Mouse (Mus musculus) midbrain, embryonic 13.5 days (tissue): Measurements from ENCODE around the gene Col25a1. TPM values are rescaled to one million over a fixed set of nuclear protein-coding genes. Genes with fewer than 3 reads are reported as not detected.

Source experiments
- ATAC-seq: fragments of 200-750 bp; cut with Nextera tagmentation; 2 replicates; pipeline ENCODE4 v1.8.0; 2017; ENCODE audit warnings: mild to moderate bottlenecking, moderate TSS enrichment, moderate library complexity
- H3K27ac ChIP-seq: fragments of 300-500 bp; sonication (generic); 2 replicates; pipeline ENCODE4 v1.5.1; 2015; ENCODE audit warnings: inconsistent platforms, mild to moderate bottlenecking, moderate library complexity
- H3K27me3 ChIP-seq: fragments of 300-500 bp; sonication (generic); 2 replicates; pipeline ENCODE4 v1.6.1; 2015; ENCODE audit warnings: mild to moderate bottlenecking, inconsistent platforms
- H3K36me3 ChIP-seq: fragments of 300-500 bp; sonication (generic); 2 replicates; pipeline ENCODE4 v1.6.1; 2015; ENCODE audit warnings: mild to moderate bottlenecking, inconsistent platforms
- H3K4me1 ChIP-seq: fragments of 300-500 bp; sonication (generic); replicated peaks from 2 replicates; pipeline ENCODE4 v1.6.1; 2015; ENCODE audit warnings: inconsistent platforms
- H3K4me2 ChIP-seq: fragments of 300-500 bp; sonication (generic); replicated peaks from 2 replicates; pipeline ENCODE4 v1.6.1; 2015; ENCODE audit warnings: moderate library complexity, mild to moderate bottlenecking, inconsistent platforms
- H3K4me3 ChIP-seq: fragments of 300-500 bp; sonication (generic); replicated peaks from 2 replicates; pipeline ENCODE4 v1.5.1; 2015; ENCODE audit warnings: mild to moderate bottlenecking, inconsistent platforms
- H3K9ac ChIP-seq: fragments of 300-500 bp; sonication (generic); replicated peaks from 2 replicates; pipeline ENCODE4 v1.6.1; 2015; ENCODE audit warnings: mild to moderate bottlenecking, inconsistent platforms
- H3K9me3 ChIP-seq: fragments of 300-500 bp; sonication (generic); 2 replicates; pipeline ENCODE4 v1.6.1; 2016; ENCODE audit warnings: mild to moderate bottlenecking, inconsistent platforms
- WGBS: fragments of 180-500 bp; shearing (Covaris S2); methylation state at CpG from one replicate; pipeline ENCODE4 v1.1.7; 2015; 5-methylcytosine and 5-hydroxymethylcytosine counted together
- polyA plus RNA-seq: library from polyadenylated mRNA; unstranded; fragments of >200 nt; fragmentation: Nextera tagmentation; extraction: Ambion mirVana; gene quantifications from 2 replicates; pipeline ENCODE4 v1.2.1, GENCODE M21; 2015

The Col25a1 gene
- polyA plus RNA-seq, 1 experiment from 2014 or later, result 11.2 TPM

DNA sequence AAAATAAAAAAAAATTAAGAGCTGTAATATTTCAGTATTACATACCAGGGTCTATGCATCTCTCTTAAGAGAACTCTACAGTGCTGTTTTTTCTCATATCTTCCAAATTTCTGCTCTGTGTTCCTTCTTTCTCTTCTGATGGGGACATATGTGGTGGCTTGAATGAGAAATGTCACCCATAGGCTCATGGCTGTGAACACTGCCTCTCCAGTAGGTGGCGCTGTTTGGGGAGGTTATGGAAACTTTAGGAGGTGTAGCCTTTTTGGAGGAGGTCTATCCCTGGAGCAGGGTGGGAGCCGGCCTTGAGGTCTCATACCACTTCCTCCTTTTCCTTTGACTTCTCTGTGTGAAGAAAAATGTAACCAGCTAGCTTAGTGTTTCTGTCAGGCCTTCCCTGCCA is 128.4 kb downstream of the Col25a1 start:
- Histone ChIP-seq H3K4me3 (no peak overlapping the region), H3K36me3 (no peaks in the 10 kb centered on the region), H3K9me3 (0 out of 2 replicates have a peak, but pooled peaks cover 2% of the 10 kb centered on the region), H3K4me2 (no peak overlapping the region), H3K27ac (no peak overlapping the region), H3K4me1 (peaks cover 6% of the 10 kb centered on the region), H3K9ac (no peak overlapping the region), H3K27me3 (no peaks in the 10 kb centered on the region)
- ATAC-seq, result no peak
- 93% methylated on average over 2 of the region's 2 CpGs for WGBS

DNA sequence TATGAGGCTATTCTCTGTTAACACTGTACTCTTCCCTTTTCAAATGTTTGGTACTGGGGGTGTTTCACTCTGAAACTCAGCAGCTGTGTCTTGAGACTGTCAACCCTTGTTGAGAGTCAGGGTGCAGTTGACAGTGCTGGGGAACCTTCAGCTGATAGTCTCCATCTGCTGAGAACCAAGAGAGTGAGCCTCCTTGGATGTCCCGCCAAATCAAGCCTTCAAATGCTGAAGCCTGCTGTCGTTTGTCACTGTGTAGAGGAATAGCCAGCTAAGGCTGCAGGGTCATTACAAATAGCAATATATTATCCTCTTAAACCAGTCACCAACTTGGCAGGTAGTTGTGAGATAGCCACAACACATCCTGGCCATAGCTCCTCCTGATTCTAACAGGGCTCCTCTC is 129.0 kb downstream of the Col25a1 start:
- no peak overlapping the region for H3K4me2 ChIP-seq
- no peaks in the 10 kb centered on the region for H3K27me3 ChIP-seq
- H3K27ac ChIP-seq, result no peak overlapping the region
- 0 out of 2 replicates have a peak, but pooled peaks cover 2% of the 10 kb centered on the region for H3K9me3 ChIP-seq
- no peak for ATAC-seq
- peaks cover 6% of the 10 kb centered on the region for H3K4me1 ChIP-seq
- WGBS, result 94% methylated on average over 2 of the region's 2 CpGs
- no peaks in the 10 kb centered on the region for H3K36me3 ChIP-seq
- no peak overlapping the region for H3K4me3 ChIP-seq
- no peak overlapping the region for H3K9ac ChIP-seq

DNA sequence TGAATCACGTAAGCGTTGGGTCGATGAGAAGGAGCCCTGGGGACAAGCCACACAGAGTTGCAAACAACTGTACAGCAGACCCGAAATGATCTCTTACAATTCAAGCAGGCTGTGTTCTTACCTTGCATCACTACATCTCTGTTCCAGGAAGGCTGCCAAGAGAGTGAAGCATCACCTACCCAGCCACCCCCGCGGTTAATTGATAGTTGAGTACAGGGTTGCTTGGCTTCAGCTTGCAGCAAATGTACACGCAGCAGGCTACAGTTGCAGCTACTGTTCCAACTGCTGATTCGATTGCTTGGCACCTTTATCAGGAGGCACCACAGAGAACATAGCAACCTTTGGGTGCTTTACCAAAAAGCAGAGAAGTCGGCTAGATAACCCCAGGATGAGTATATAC is 133.8 kb downstream of the Col25a1 start:
- Histone ChIP-seq H3K9me3 (no peaks in the 10 kb centered on the region), H3K4me3 (no peak overlapping the region), H3K4me2 (no peak overlapping the region), H3K36me3 (no peaks in the 10 kb centered on the region), H3K27ac (no peak overlapping the region), H3K4me1 (peaks cover 6% of the 10 kb centered on the region), H3K9ac (no peak overlapping the region), H3K27me3 (no peaks in the 10 kb centered on the region)
- 93% methylated on average over 9 of the region's 9 CpGs for WGBS
- no peak for ATAC-seq

DNA sequence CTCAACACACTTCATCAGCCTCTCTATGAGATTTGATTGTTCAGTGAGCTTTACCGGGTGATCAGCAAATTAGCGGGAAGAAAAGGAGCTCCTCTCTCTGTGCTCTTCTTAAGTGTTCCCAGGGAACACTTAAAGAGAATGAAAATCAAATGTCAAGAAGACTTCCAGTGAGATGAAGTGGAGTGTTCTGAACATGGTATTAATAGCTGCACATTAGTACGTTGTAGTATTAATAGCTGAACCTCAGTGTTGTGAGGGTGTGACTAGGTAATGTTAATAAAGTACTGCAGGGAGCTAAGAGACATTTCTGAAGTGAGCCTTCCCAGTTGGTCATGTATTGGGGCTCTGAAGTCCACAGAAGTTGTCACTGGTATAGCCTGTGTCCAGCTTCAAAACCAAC is 139.2 kb downstream of the Col25a1 start:
- no peak for ATAC-seq

DNA sequence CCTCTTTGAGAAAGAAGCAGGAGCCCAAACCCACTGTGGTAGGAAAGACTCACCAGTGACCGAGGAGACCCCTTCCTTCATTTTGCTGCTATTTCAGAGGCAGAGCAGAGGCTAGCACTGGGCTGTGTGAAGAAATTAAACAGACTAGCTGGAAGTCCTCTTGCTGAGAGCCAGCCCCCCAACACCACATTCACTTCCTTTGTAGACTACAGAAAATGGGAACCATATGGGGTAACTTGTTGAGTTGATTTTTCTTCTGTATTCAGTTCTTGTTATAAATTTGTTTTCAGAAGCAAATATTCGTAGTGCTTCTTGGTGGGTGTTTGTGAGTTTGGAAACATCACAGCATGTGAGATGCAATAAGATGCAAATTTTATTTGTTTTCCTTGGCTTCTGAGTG is 142.6 kb downstream of the Col25a1 start:
- Histone ChIP-seq H3K4me2 (no peak overlapping the region), H3K4me1 (peaks cover 15% of the 10 kb centered on the region), H3K36me3 (no peaks in the 10 kb centered on the region), H3K4me3 (no peak overlapping the region), H3K27me3 (no peaks in the 10 kb centered on the region), H3K9ac (no peak overlapping the region), H3K27ac (no peak overlapping the region), H3K9me3 (no peaks in the 10 kb centered on the region)
- no peak for ATAC-seq
- WGBS, result 81% methylated on average over 2 of the region's 2 CpGs

More for the DNA sequence above, 139.2 kb downstream of the Col25a1 start:
- Histone ChIP-seq H3K9ac (no peak overlapping the region), H3K27ac (no peak overlapping the region), H3K36me3 (no peaks in the 10 kb centered on the region), H3K9me3 (no peaks in the 10 kb centered on the region), H3K4me3 (no peak overlapping the region), H3K4me2 (no peak overlapping the region), H3K4me1 (no peaks in the 10 kb centered on the region), H3K27me3 (no peaks in the 10 kb centered on the region)
- 77% methylated on average over 3 of the region's 3 CpGs for WGBS

DNA sequence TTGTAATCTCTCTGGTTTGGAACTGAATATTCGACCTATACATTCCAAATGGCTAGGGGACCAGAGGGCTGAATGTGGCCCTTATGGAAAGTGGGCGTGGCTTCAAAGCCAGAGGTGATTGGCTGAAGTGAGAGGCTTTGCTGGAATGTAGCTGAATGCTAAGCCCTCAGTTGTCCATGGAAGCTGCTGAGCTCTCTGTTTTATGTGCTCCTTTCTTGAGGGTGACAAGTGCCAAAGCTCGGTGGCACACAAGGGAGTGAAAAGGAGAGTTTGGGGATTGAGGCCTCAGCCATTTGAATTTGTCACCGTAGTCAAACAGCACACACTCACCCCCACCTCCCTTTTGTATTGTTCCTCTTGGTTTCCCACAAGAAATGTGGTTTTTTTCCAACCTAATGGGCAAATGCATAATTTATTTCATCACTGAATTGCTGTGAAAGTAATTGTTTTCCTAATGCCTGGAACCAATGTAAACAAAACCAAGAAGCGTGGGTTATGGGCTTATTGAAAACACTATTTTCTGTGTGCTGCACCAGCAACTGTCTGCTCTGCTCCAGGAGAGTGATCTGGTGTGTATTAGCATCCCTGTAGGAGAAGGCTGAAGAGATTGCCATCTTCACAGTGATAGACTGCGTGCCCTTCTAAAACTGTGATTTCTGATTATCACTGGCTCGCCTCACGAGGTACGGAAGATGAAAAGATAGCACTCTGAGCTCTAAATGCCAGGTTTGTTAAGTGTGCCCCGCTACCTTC is 147.2 kb downstream of the Col25a1 start:
- Histone ChIP-seq H3K9ac (no peak overlapping the region), H3K4me3 (no peak overlapping the region), H3K4me2 (no peak overlapping the region), H3K27me3 (no peaks in the 10 kb centered on the region), H3K27ac (peak overlapping the region; percentile 53; the same call in 1 of the 2 replicates), H3K9me3 (no peaks in the 10 kb centered on the region), H3K36me3 (no peaks in the 10 kb centered on the region), H3K4me1 (peaks cover 26% of the 10 kb centered on the region)
- 39% methylated on average over 10 of the region's 10 CpGs for WGBS
- ATAC-seq, result peak; percentile 82

DNA sequence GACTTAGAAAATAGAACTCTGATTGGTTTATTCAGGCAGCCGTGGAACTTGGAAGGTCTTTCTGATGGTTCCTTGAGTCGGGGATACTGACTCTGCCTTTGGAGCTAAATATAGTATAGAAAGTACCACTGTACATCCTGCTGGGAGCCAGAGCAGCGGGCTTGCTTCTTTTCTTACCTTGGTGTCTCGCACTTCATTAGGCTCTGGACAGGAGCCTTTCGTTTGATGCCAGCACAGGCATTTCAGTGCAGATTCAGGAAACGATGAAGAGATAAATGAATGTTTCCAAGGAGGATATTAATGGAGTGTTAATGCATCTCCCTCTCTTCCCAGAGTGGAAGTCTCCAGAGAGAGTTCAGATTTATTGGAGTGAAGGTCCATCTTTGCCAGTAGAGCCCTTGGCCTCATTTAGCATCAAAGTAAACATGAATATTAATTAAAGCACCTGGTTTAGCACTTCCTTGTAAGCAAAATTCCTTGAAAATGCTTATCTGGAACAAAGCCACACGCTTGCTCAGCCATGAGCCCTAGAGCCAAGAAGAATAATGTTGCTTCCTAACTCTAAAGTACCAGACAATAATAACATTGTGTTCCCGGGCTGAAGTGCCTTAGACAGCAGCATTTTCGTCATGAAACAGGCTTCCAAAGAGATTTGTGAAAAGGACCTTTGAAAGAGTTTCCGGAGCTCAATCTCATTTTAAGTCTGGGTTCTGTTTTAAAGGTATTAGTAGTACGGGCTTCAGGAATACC is 151.9 kb downstream of the Col25a1 start:
- 55% methylated on average over 11 of the region's 11 CpGs for WGBS
- Histone ChIP-seq H3K4me2 (no peak overlapping the region), H3K9me3 (no peaks in the 10 kb centered on the region), H3K27me3 (no peaks in the 10 kb centered on the region), H3K9ac (no peak overlapping the region), H3K36me3 (no peaks in the 10 kb centered on the region), H3K27ac (no peak overlapping the region), H3K4me1 (peaks cover 34% of the 10 kb centered on the region), H3K4me3 (no peak overlapping the region)
- ATAC-seq, result no peak

DNA sequence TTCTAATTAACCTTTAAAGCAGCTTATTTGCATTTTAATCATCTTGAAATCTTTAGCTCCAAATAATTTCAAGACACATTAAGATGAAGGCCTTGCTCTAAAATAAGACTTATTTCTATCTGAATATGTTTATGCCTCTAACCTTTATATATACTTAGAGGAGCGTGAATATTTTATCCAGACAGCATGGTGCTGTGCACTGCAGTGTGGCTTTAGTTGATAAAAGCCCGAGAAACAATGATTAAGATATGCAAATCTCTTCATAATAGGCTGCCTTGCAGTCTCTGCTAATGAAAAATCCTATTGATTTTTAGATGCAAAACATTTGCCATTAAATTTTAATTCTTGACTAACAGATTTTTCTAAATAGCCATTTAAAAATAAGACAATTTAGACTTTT is 156.8 kb downstream of the Col25a1 start:
- 0 out of 2 replicates have a peak, but pooled peaks have one; percentile 49 for ATAC-seq
- Histone ChIP-seq H3K4me3 (no peak overlapping the region), H3K4me1 (peaks cover 37% of the 10 kb centered on the region), H3K36me3 (no peaks in the 10 kb centered on the region), H3K9ac (no peak overlapping the region), H3K27ac (no peak overlapping the region), H3K4me2 (no peak overlapping the region), H3K27me3 (no peaks in the 10 kb centered on the region), H3K9me3 (no peaks in the 10 kb centered on the region)
- 17% methylated on average over 2 of the region's 2 CpGs for WGBS

DNA sequence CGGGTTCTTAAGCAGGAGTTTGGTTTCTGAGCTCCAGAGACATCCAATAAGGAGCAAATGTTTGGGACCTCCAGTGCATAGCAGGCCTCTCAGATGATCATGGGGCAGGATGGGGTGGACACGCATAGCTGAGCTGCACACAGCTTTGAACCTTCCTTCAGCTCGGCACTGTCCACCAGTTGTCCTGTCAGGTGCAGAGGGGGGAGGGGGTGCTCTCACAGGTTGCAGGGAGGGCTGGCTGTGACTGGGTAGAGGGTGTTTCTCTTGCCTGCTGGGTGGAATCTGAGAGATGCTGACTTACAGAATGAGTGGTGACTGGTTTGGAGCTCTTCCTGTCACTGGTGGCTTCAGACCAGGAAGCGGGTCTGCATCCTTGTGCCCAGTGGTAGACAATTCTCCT is 157.5 kb downstream of the Col25a1 start:
- Histone ChIP-seq H3K9ac (no peak overlapping the region), H3K9me3 (no peaks in the 10 kb centered on the region), H3K4me3 (no peak overlapping the region), H3K4me2 (no peak overlapping the region), H3K27me3 (no peaks in the 10 kb centered on the region), H3K36me3 (no peaks in the 10 kb centered on the region), H3K4me1 (peaks cover 32% of the 10 kb centered on the region), H3K27ac (peak overlapping the region; percentile 54)
- 55% methylated on average over 4 of the region's 4 CpGs for WGBS
- ATAC-seq, result peak; percentile 53

DNA sequence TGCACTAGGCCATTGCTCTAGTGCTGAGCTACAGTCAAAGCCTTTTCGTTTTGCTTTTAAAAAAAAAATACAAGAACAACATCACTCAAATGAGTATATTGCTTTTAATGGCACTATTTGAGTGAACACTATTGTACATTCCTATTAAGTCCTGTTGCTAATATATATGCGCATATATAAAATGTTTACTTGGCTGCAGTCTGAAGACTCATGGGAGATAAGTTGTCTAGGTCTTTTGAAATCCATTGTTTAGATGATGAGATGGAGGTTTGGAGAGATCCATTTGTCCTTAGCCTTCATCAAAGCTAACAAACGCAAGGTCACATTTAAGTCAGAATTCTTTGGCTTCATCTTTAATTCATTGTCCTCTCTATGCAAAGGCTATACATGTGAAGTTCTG is 157.9 kb downstream of the Col25a1 start:
- Histone ChIP-seq H3K27ac (peak overlapping the region; percentile 54), H3K4me2 (no peak overlapping the region), H3K36me3 (no peaks in the 10 kb centered on the region), H3K27me3 (no peaks in the 10 kb centered on the region), H3K4me1 (peaks cover 27% of the 10 kb centered on the region), H3K4me3 (no peak overlapping the region), H3K9me3 (no peaks in the 10 kb centered on the region), H3K9ac (no peak overlapping the region)
- ATAC-seq, result peak; percentile 15; the same call in 1 of the 2 replicates
- 61% methylated on average over 3 of the region's 3 CpGs for WGBS

DNA sequence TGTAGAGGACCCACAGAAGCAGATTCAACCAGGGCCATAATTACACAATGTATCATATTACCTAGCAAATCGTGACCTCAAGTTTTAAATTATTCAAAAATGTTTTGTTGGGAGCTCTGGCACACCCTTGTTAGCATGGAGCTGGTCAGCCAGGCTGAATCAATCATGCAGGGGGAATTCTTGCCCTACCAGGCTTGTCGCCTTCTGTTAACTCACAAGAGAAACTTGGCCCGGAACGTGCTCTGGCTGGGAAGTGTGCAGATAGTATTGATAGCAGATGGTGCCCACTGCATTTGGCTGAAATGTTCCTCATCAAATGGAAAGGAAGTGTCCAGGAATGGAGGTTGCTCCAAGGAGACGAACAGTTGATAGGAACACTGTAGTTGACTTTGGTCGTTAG is 158.9 kb downstream of the Col25a1 start:
- H3K9me3 ChIP-seq, result no peaks in the 10 kb centered on the region
- no peak overlapping the region for H3K9ac ChIP-seq
- peaks cover 24% of the 10 kb centered on the region for H3K4me1 ChIP-seq
- 67% methylated on average over 6 of the region's 6 CpGs for WGBS
- 0 out of 2 replicates have a peak overlapping the region, but pooled peaks have one; percentile 35 for H3K27ac ChIP-seq
- no peaks in the 10 kb centered on the region for H3K36me3 ChIP-seq
- no peak overlapping the region for H3K4me2 ChIP-seq
- no peak overlapping the region for H3K4me3 ChIP-seq
- no peak for ATAC-seq
- no peaks in the 10 kb centered on the region for H3K27me3 ChIP-seq

DNA sequence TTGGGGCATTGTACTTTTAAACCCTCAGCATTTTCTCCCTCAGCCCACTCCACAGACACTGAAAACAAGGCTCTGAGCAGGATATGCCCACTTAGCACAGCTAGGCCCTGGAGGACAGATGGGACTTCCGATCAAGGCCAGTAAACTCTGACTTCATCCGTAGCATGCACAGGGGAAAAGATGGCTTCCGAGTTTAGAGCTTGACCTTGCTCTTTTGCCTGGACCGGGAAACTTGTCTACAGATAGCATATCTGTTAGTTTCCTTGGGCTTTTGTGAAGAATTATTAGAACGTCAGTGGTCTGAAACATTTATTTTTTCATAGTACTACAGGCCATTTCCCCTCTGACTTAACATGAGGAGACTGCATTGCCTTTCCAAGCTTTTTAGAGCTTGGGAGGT is 159.4 kb downstream of the Col25a1 start:
- no peak overlapping the region for H3K27ac ChIP-seq
- H3K9me3 ChIP-seq, result no peaks in the 10 kb centered on the region
- WGBS, result 95% methylated on average over 5 of the region's 5 CpGs
- no peaks in the 10 kb centered on the region for H3K27me3 ChIP-seq
- no peak overlapping the region for H3K9ac ChIP-seq
- peaks cover 24% of the 10 kb centered on the region for H3K4me1 ChIP-seq
- H3K4me2 ChIP-seq, result no peak overlapping the region
- ATAC-seq, result no peak
- no peaks in the 10 kb centered on the region for H3K36me3 ChIP-seq
- H3K4me3 ChIP-seq, result no peak overlapping the region
